Mouse (Mus musculus) ES-E14 (cell line): ENCODE measurements at regions not wholly inside any gene's neighbourhood (a gene's known extent, or its start where the extent isn't known, plus 50 kb on each side); places are given as distances from the start of the nearest gene placed in this dataset.

Experiments
- HCFC1 ChIP-seq: IDR thresholded peaks from 2 replicates; pipeline ENCODE4 v1.6.1; 2012; ENCODE audit warnings: low read length, inconsistent platforms, borderline replicate concordance; ENCODE audit not compliant: insufficient read depth
- MAFK ChIP-seq: IDR thresholded peaks from 2 replicates; pipeline ENCODE4 v1.6.1; 2014; ENCODE audit warnings: mild to moderate bottlenecking, low read depth, low read length, inconsistent platforms; ENCODE audit not compliant: insufficient read depth
- ZC3H11A ChIP-seq: IDR thresholded peaks from 2 replicates; pipeline ENCODE4 v1.6.1; 2012; ENCODE audit warnings: low read depth, mild to moderate bottlenecking, inconsistent platforms, low read length, borderline replicate concordance
- ZNF384 ChIP-seq: IDR thresholded peaks from 2 replicates; pipeline ENCODE4 v1.6.1; 2012; ENCODE audit warnings: low read depth, low read length, inconsistent platforms

- TF ChIP-seq MAFK (no peak), ZC3H11A (no peak), ZNF384 (no peak), HCFC1 (no peak)
Observed at GRCm38 (mm10) chr2:106511889-106512288, 181.2 kb upstream of the Mpped2 start.
